In the genomic region with DNA sequence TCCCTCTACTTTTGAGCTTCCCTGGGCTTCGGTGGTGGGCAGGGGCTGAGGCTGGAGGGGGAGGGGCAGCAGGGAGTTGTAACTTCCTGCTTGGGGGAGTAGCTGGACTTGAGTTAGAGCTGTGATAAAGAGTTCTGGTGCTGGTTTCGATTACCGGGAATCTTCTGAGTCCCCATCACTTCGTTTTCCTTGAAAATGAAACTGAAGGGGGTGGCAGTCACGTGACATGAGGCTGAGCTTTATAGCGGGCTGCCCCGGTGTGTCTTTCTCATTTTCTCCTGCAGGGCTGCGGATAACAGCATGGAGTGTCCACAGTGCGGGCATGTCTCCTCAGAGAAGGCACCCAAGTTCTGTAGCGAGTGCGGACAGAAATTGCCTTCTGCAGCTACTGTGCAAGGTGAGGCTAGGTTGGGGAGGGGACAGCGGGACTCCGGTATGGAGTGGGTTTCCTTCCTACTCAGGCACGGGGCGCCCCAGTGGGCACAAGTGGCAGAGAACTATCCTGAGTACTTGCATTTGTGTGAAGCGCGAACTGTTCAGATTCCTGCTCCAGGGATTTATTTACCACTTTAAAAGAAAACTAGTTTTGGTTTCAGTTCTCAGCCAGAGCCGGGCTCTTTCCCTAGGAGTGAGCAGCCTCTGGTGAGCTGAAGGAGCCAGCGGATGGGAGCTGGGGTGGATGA, we compare ENCODE assay signal across 8 mouse cellular contexts. TPM values are rescaled to one million over a fixed set of nuclear protein-coding genes. Genes with fewer than 3 reads are reported as not detected.
A peak's percentile ranks its signal among the peaks of the same experiment; 100 is the strongest.
DNase-seq lines count a peak whose midpoint lies in the region; ATAC-seq and TF ChIP-seq lines count a peak whose summit lies in the region.

A gene (plus strand): TSS at position 301 of the 683 bp plus-strand sequence.

- no peaks in the 10 kb centered on the region for H3K9me3 ChIP-seq in forebrain, embryonic 11.5 days (ENCODE audit: control insufficient read depth, low read length)
- no peaks in the 10 kb centered on the region for H3K9me3 ChIP-seq in heart, postnatal 0 days (replicated peaks; ENCODE audit: control insufficient read depth, low read length)
- H3K9me3 ChIP-seq in neural tube, embryonic 13.5 days = no peaks in the 10 kb centered on the region

- WGBS in forebrain, embryonic 11.5 days = 2% methylated on average over 19 of the region's 19 CpGs
- under 1% methylated on average over 19 of the region's 19 CpGs for WGBS in heart, postnatal 0 days
- under 1% methylated on average over 19 of the region's 19 CpGs for WGBS in lung, adult 2 months
- 1% methylated on average over 19 of the region's 19 CpGs for WGBS in neural tube, embryonic 13.5 days

- H3K36me3 ChIP-seq in forebrain, embryonic 11.5 days (ENCODE audit: control insufficient read depth, insufficient read depth, low read length) = no peaks in the 10 kb centered on the region
- H3K36me3 ChIP-seq in heart, postnatal 0 days (replicated peaks; ENCODE audit: control insufficient read depth, insufficient read depth, low read length) = peaks cover 12% of the 10 kb centered on the region
- no peaks in the 10 kb centered on the region for H3K36me3 ChIP-seq in neural tube, embryonic 13.5 days

- DNase-seq in CD8-positive naive resting alpha-beta T cell, adult 2 months (ENCODE audit: low read depth in 2 of 2, low spot score in 2 of 2) = peak; percentile 51 to 76
- DNase-seq in adrenal gland, postnatal 36 days = peak; percentile 73 to 84
- peak; percentile 71 for DNase-seq in forebrain, embryonic 11.5 days (ENCODE audit: low spot score)
- peak; percentile 78 for DNase-seq in heart, postnatal 0 days (ENCODE audit: low spot score)
- peak; percentile 81 for DNase-seq in kidney, postnatal 14 days
- DNase-seq in lung, adult 2 months = peak; percentile 68
- DNase-seq in testis, postnatal 10 days (ENCODE audit: low spot score) = peak; percentile 81

- TF ChIP-seq CTCF in heart, postnatal 0 days (IDR thresholded peaks at IDR 0.05; ENCODE audit: low read depth) = no peak; the same call in 1 of the 2 replicates
- TF ChIP-seq CTCF in lung, adult 2 months (IDR thresholded peaks at IDR 0.05; ENCODE audit: insufficient read depth, low read length) = 0 out of 2 replicates have a peak, but pooled peaks have one; percentile 9

- peaks cover 8% of the 10 kb centered on the region for H3K4me1 ChIP-seq in forebrain, embryonic 11.5 days (replicated peaks; ENCODE audit: control insufficient read depth, insufficient read depth, low read length)
- H3K4me1 ChIP-seq in heart, postnatal 0 days (ENCODE audit: control insufficient read depth, insufficient read depth) = peaks cover 35% of the 10 kb centered on the region
- peaks cover 37% of the 10 kb centered on the region for H3K4me1 ChIP-seq in lung, adult 2 months (ENCODE audit: control insufficient read depth, insufficient read depth, low read length)
- peaks cover 28% of the 10 kb centered on the region for H3K4me1 ChIP-seq in neural tube, embryonic 13.5 days (replicated peaks)

- H3K4me2 ChIP-seq in forebrain, embryonic 11.5 days (ENCODE audit: low read depth, low read length, severe bottlenecking) = peak within 1 kb of the TSS; percentile 70
- H3K4me2 ChIP-seq in heart, postnatal 0 days (ENCODE audit: low read depth, low read length) = peak within 1 kb of the TSS; percentile 77
- H3K4me2 ChIP-seq in neural tube, embryonic 13.5 days = peak within 1 kb of the TSS; percentile 63

- H3K27ac ChIP-seq in forebrain, embryonic 11.5 days (ENCODE audit: low read depth, low read length) = no peak within 1 kb of the TSS
- H3K27ac ChIP-seq in heart, postnatal 0 days (ENCODE audit: low read depth) = peak within 1 kb of the TSS; percentile 93
- no peak within 1 kb of the TSS for H3K27ac ChIP-seq in neural tube, embryonic 13.5 days (replicated peaks)

- peak within 1 kb of the TSS; percentile 28; the same call in 1 of the 2 replicates for H3K9ac ChIP-seq in forebrain, embryonic 11.5 days (ENCODE audit: low read length)
- peak within 1 kb of the TSS; percentile 59 for H3K9ac ChIP-seq in heart, postnatal 0 days (replicated peaks; ENCODE audit: low read depth, low read length)
- peak within 1 kb of the TSS; percentile 52 for H3K9ac ChIP-seq in neural tube, embryonic 13.5 days

- H3K4me3 ChIP-seq in forebrain, embryonic 11.5 days (ENCODE audit: low read depth, low read length) = peak within 1 kb of the TSS; percentile 33
- H3K4me3 ChIP-seq in heart, postnatal 0 days (ENCODE audit: low read depth, low read length) = peak within 1 kb of the TSS; percentile 58
- peak within 1 kb of the TSS; percentile 78 for H3K4me3 ChIP-seq in lung, adult 2 months (replicated peaks; ENCODE audit: extremely low read depth, low read depth, low read length)
- peak within 1 kb of the TSS; percentile 37 for H3K4me3 ChIP-seq in neural tube, embryonic 13.5 days

- TF ChIP-seq POLR2A in lung, adult 2 months (IDR thresholded peaks at IDR 0.05; ENCODE audit: borderline replicate concordance, extremely low read depth, low read depth, low read length) = peak; percentile 85; the same call in 1 of the 2 replicates

- H3K27me3 ChIP-seq in forebrain, embryonic 11.5 days (ENCODE audit: control insufficient read depth, insufficient read depth, low read length) = peaks cover 69% of the 10 kb centered on the region
- H3K27me3 ChIP-seq in heart, postnatal 0 days (ENCODE audit: control insufficient read depth, insufficient read depth, low read length) = no peaks in the 10 kb centered on the region
- H3K27me3 ChIP-seq in neural tube, embryonic 13.5 days = peaks cover 91% of the 10 kb centered on the region

- no peak; the same call in 1 of the 2 replicates for ATAC-seq in forebrain, embryonic 11.5 days (replicated peaks; ENCODE audit: low FRiP score)
- ATAC-seq in heart, postnatal 0 days (ENCODE audit: insufficient read depth, low read depth) = peak; percentile 48; the same call in 1 of the 2 replicates
- 0 out of 2 replicates have a peak, but pooled peaks have one; percentile 42 for ATAC-seq in neural tube, embryonic 13.5 days (ENCODE audit: low read depth)

- TF ChIP-seq EP300 in heart, postnatal 0 days (IDR thresholded peaks at IDR 0.05; ENCODE audit: low read depth) = no peak

RNA-seq across cellular contexts. Expression of the gene that starts here (rescaled TPM):
- total RNA-seq in adrenal gland, postnatal 36 days (2021) = 10 to 100 TPM; 37.3 to 40.3 TPM
- 1.8 and 2.1 TPM in 2 replicates for polyA plus RNA-seq in forebrain, embryonic 11.5 days (2014; fragmentation: Nextera tagmentation; extraction: Ambion mirVana)
- total RNA-seq in heart, postnatal 0 days (2014; rRNA removed; ENCODE audit: low replicate concordance) = 36.7 and 45.4 TPM in 2 replicates
- 3.4 and 4.5 TPM in 2 replicates for polyA plus RNA-seq in heart, postnatal 0 days (2015; fragmentation: Nextera tagmentation; extraction: Ambion mirVana)
- 19.5 and 24.3 TPM in 2 replicates for polyA plus RNA-seq in lung, adult 2 months (2012; rRNA removed)
- 0.98 and 1.6 TPM in 2 replicates for polyA plus RNA-seq in neural tube, embryonic 13.5 days (2015; fragmentation: Nextera tagmentation; extraction: Ambion mirVana)
